Mouse (Mus musculus): Measurements from ENCODE around the gene Hmcn2. TPM values are rescaled to one million over a fixed set of nuclear protein-coding genes. Genes with fewer than 3 reads are reported as not detected.

Gene Hmcn2
- polyA plus RNA-seq, 1 experiment from 2014 or later, result 5.5 TPM

- Histone ChIP-seq H3K27me3 (replicated peaks; ENCODE audit: control insufficient read depth, insufficient read depth, low read length) (no peaks in the 10 kb centered on the region), H3K27ac (ENCODE audit: low read depth, low read length) (no peak overlapping the region), H3K4me2 (replicated peaks; ENCODE audit: low read depth) (no peak overlapping the region), H3K4me1 (replicated peaks; ENCODE audit: control insufficient read depth, insufficient read depth, low read length) (no peaks in the 10 kb centered on the region), H3K4me3 (ENCODE audit: low read depth, low read length) (no peak overlapping the region), H3K36me3 (ENCODE audit: control insufficient read depth, insufficient read depth) (peaks cover 4% of the 10 kb centered on the region; the same call in 1 of the 2 replicates), H3K9me3 (ENCODE audit: control insufficient read depth) (no peaks in the 10 kb centered on the region), H3K9ac (ENCODE audit: low read depth, low read length) (no peak overlapping the region)
- WGBS, result 13% methylated on average over 6 of the region's 6 CpGs
- TF ChIP-seq CTCF (IDR thresholded peaks at IDR 0.05; ENCODE audit: low read depth), result peak; percentile 100
- no peak for ATAC-seq
These were observed 22.8 kb upstream of the Hmcn2 start for GRCm38 (mm10) chr2:31291421-31291820.

GRCm38 (mm10) chr2:31294985-31295384, 19.2 kb upstream of the Hmcn2 start:
- Histone ChIP-seq H3K27me3 (replicated peaks; ENCODE audit: control insufficient read depth, insufficient read depth, low read length) (no peaks in the 10 kb centered on the region), H3K4me2 (replicated peaks; ENCODE audit: low read depth) (no peak overlapping the region), H3K4me3 (ENCODE audit: low read depth, low read length) (no peak overlapping the region), H3K9ac (ENCODE audit: low read depth, low read length) (no peak overlapping the region), H3K27ac (ENCODE audit: low read depth, low read length) (no peak overlapping the region), H3K4me1 (replicated peaks; ENCODE audit: control insufficient read depth, insufficient read depth, low read length) (no peaks in the 10 kb centered on the region), H3K9me3 (ENCODE audit: control insufficient read depth) (no peaks in the 10 kb centered on the region), H3K36me3 (ENCODE audit: control insufficient read depth, insufficient read depth) (peaks cover 4% of the 10 kb centered on the region; the same call in 1 of the 2 replicates)
- no peak for ATAC-seq
- WGBS, result 3% methylated on average over 4 of the region's 4 CpGs
- TF ChIP-seq CTCF (IDR thresholded peaks at IDR 0.05; ENCODE audit: low read depth), result peak; percentile 91

- Histone ChIP-seq H3K4me2 (replicated peaks; ENCODE audit: low read depth) (no peak overlapping the region), H3K9me3 (ENCODE audit: control insufficient read depth) (no peaks in the 10 kb centered on the region), H3K27me3 (replicated peaks; ENCODE audit: control insufficient read depth, insufficient read depth, low read length) (no peaks in the 10 kb centered on the region), H3K4me1 (replicated peaks; ENCODE audit: control insufficient read depth, insufficient read depth, low read length) (no peaks in the 10 kb centered on the region), H3K27ac (ENCODE audit: low read depth, low read length) (no peak overlapping the region), H3K4me3 (ENCODE audit: low read depth, low read length) (no peak overlapping the region), H3K36me3 (ENCODE audit: control insufficient read depth, insufficient read depth) (peaks cover 4% of the 10 kb centered on the region; the same call in 1 of the 2 replicates), H3K9ac (ENCODE audit: low read depth, low read length) (no peak overlapping the region)
- WGBS, result 88% methylated on average over 6 of the region's 6 CpGs
- no peak for ATAC-seq
- TF ChIP-seq CTCF (IDR thresholded peaks at IDR 0.05; ENCODE audit: low read depth), result no peak
These were observed 17.8 kb upstream of the Hmcn2 start for GRCm38 (mm10) chr2:31296395-31296794.

DNA sequence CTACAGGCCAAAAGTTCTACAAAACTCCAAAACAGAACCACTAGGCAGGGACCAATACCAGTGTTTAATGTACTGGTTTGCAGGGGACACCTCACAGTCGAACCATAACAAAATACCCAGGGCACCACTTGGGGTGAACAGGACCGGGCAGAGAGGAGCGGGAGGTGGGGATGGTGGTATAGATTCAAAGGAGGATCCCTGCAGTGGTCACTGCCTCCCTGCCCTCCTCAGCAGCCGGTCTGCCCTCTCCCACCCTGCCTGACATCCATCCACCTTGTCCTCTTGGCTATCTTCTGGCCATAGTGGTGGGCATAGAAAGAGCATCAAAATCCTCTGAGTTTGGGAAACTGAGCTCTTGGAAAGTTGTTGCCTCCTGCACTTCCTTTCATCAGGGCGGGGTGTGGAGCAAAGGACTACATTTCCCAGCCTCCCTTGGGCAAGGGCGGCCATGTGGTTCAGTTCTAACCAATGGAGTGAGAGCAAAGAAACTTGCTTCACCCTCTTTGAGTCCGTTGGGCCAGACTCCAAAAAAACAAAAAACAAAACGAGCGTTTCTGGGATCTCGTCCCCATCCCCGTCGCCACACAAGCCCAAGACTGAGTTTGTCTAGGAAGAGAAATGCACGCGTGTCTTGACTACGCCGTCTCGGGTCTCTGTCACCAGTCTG, 16.5 kb upstream of the Hmcn2 start:
- peak overlapping the region; percentile 70 for H3K4me2 ChIP-seq (replicated peaks; ENCODE audit: low read depth)
- peak overlapping the region; percentile 40 for H3K4me3 ChIP-seq (ENCODE audit: low read depth, low read length)
- 4% methylated on average over 17 of the region's 17 CpGs for WGBS
- no peak overlapping the region for H3K27ac ChIP-seq (ENCODE audit: low read depth, low read length)
- TF ChIP-seq CTCF (IDR thresholded peaks at IDR 0.05; ENCODE audit: low read depth), result no peak
- no peaks in the 10 kb centered on the region for H3K36me3 ChIP-seq (ENCODE audit: control insufficient read depth, insufficient read depth)
- 0 out of 2 replicates have a peak overlapping the region, but pooled peaks have one; percentile 11 for H3K9ac ChIP-seq (ENCODE audit: low read depth, low read length)
- ATAC-seq, result peak; percentile 62
- no peaks in the 10 kb centered on the region for H3K9me3 ChIP-seq (ENCODE audit: control insufficient read depth)
- no peaks in the 10 kb centered on the region for H3K4me1 ChIP-seq (replicated peaks; ENCODE audit: control insufficient read depth, insufficient read depth, low read length)
- no peaks in the 10 kb centered on the region for H3K27me3 ChIP-seq (replicated peaks; ENCODE audit: control insufficient read depth, insufficient read depth, low read length)

DNA sequence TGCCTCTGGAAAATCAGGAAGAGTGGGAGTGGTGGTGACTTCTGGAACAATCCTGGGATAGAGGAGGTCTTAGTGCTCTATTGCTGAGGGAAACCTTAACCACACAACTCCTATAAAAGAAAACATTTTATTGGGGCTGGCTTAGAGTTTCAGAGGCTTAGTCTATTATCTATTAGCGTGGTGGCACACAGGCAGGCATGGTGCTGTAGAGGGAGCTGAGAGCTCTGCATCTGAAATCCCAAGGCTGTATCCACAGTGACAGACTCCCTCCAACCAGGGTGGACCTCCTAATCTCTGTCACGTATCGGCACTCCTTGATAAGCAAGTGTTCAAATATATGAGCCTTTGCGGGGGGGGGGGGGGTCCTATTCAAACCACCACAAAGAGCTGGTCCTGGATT, 15.4 kb upstream of the Hmcn2 start:
- no peaks in the 10 kb centered on the region for H3K9me3 ChIP-seq (ENCODE audit: control insufficient read depth)
- no peak overlapping the region for H3K9ac ChIP-seq (ENCODE audit: low read depth, low read length)
- H3K36me3 ChIP-seq (ENCODE audit: control insufficient read depth, insufficient read depth), result no peaks in the 10 kb centered on the region
- no peak overlapping the region; the same call in 1 of the 2 replicates for H3K4me2 ChIP-seq (replicated peaks; ENCODE audit: low read depth)
- H3K27me3 ChIP-seq (replicated peaks; ENCODE audit: control insufficient read depth, insufficient read depth, low read length), result no peaks in the 10 kb centered on the region
- no peak overlapping the region for H3K27ac ChIP-seq (ENCODE audit: low read depth, low read length)
- no peak overlapping the region; the same call in 1 of the 2 replicates for H3K4me3 ChIP-seq (ENCODE audit: low read depth, low read length)
- H3K4me1 ChIP-seq (replicated peaks; ENCODE audit: control insufficient read depth, insufficient read depth, low read length), result no peaks in the 10 kb centered on the region
- 27% methylated on average over 4 of the region's 4 CpGs for WGBS
- TF ChIP-seq CTCF (IDR thresholded peaks at IDR 0.05; ENCODE audit: low read depth), result no peak
- no peak for ATAC-seq

- Histone ChIP-seq H3K27ac (ENCODE audit: low read depth, low read length) (no peak overlapping the region), H3K4me1 (replicated peaks; ENCODE audit: control insufficient read depth, insufficient read depth, low read length) (no peaks in the 10 kb centered on the region), H3K36me3 (ENCODE audit: control insufficient read depth, insufficient read depth) (no peaks in the 10 kb centered on the region), H3K4me3 (ENCODE audit: low read depth, low read length) (no peak overlapping the region), H3K4me2 (replicated peaks; ENCODE audit: low read depth) (no peak overlapping the region), H3K9ac (ENCODE audit: low read depth, low read length) (no peak overlapping the region), H3K9me3 (ENCODE audit: control insufficient read depth) (no peaks in the 10 kb centered on the region), H3K27me3 (replicated peaks; ENCODE audit: control insufficient read depth, insufficient read depth, low read length) (no peaks in the 10 kb centered on the region)
- peak; percentile 80 for TF ChIP-seq CTCF (IDR thresholded peaks at IDR 0.05; ENCODE audit: low read depth)
- 34% methylated on average over 4 of the region's 4 CpGs for WGBS
- ATAC-seq, result no peak
These were observed 14.9 kb upstream of the Hmcn2 start for GRCm38 (mm10) chr2:31299266-31299665.
